Mouse (Mus musculus) bone marrow, adult 2 months (tissue): ENCODE results near the gene Dao. TPM values are rescaled to one million over a fixed set of nuclear protein-coding genes. Genes with fewer than 3 reads are reported as not detected.

Experiments
- H3K27ac ChIP-seq: fragments of 200-500 bp; 2 replicates; pipeline ENCODE4 v1.5.1; 2012; ENCODE audit warnings: low read depth, mild to moderate bottlenecking, control low read depth, inconsistent platforms, low read length; ENCODE audit not compliant: control insufficient read depth, poor library complexity, insufficient read depth
- H3K4me1 ChIP-seq: fragments of 200-500 bp; 2 replicates; pipeline ENCODE4 v1.6.1; 2011; ENCODE audit warnings: low read length; ENCODE audit not compliant: control insufficient read depth, insufficient read depth
- H3K4me3 ChIP-seq: fragments of 200-500 bp; replicated peaks from 2 replicates; pipeline ENCODE3; 2011; ENCODE audit warnings: mild to moderate bottlenecking, low read depth, low read length, control low read depth; ENCODE audit not compliant: control insufficient read depth
- CTCF ChIP-seq: fragments of 200-500 bp; IDR thresholded peaks from 2 replicates; pipeline ENCODE4 v1.5.1; 2011; ENCODE audit warnings: low read length, control low read depth; ENCODE audit not compliant: control insufficient read depth, insufficient read depth
- POLR2A ChIP-seq: fragments of 200-500 bp; IDR thresholded peaks from 2 replicates; pipeline ENCODE4 v1.6.1; 2011; ENCODE audit warnings: low read depth, mild to moderate bottlenecking, control low read depth, low read length, borderline replicate concordance; ENCODE audit not compliant: control insufficient read depth
- WGBS: fragments of 180-500 bp; shearing (Covaris S2); methylation state at CpG from one replicate; pipeline ENCODE4 v1.1.7; 2018; 5-methylcytosine and 5-hydroxymethylcytosine counted together
- polyA plus RNA-seq: library from polyadenylated mRNA; stranded (reverse); fragments of >200 nt; gene quantifications from 2 replicates; pipeline ENCODE4 v1.2.4, GENCODE M21; 2011; ENCODE audit warnings: low replicate concordance; ENCODE audit not compliant: missing spikeins, insufficient read depth, insufficient read length

Dao gene
- polyA plus RNA-seq, 1 experiment = 1.6 TPM

DNA sequence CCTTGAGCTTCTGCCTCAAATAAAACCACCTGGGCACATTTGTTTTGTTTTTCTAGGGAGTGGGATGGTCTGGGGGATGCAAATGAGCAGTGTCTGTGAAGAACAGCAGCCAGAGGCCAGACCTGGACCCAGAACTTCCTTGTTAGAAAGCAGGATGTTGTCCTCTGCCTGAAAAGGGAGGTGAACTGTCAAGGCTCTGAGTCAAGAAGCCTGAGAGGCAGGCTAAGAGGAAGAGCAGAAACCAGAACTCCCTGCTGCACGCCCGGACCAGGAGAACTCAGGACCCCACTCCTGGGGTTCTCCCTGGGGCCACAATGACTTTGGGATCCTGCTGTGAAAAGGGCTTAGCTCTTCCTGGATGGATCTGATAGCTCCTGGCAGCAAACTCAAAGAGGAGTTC is 17.8 kb upstream of the Dao start:
- TF ChIP-seq POLR2A (no peak), CTCF (no peak)
- Histone ChIP-seq H3K4me3 (no peak overlapping the region), H3K27ac (peak overlapping the region; percentile 67), H3K4me1 (peaks cover 5% of the 10 kb centered on the region)
- WGBS = 45% methylated on average over 2 of the region's 2 CpGs

DNA sequence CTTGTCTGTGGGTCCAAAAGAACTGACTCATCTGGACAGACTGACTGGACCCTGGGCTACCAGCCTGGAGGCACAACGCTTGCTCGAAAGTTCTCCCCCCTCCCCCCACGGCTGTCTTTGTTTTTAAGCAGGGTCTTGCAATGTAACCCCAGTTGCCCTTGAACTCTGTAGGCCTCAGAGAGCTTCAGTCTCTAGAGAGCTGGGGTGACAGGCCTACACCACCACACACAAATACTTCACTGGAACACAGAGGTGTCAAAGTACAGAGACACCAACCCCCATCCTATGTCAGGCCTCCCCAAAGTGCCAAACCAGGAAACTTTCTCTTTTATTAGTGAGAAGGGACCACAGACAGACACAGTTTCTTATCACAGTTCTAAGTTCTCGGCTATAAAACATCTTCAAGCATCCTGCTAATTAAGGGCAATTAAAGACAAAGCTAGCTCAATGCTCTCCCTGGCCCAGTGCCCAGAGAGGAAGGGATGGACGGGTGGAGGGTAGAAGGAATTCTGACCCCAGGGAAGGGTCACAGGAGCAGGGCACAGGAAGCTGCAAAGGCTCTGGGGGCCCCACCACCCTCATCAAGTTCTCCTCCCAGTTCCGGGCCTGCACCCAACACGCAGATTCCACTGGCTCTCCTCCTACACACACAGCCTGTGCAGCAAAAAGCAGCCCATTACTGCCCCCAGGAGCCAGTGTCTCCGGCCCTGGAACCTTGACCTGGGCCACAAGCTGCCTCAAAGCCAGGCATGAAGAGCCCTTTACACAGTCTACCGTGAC is 17.1 kb upstream of the Dao start:
- TF ChIP-seq CTCF (no peak), POLR2A (no peak)
- peaks cover 5% of the 10 kb centered on the region for H3K4me1 ChIP-seq
- 62% methylated on average over 9 of the region's 9 CpGs for WGBS
- H3K27ac ChIP-seq = peak overlapping the region; percentile 67
- peak overlapping the region; percentile 9 for H3K4me3 ChIP-seq

- H3K4me1 ChIP-seq = peaks cover 2% of the 10 kb centered on the region; the same call in 1 of the 2 replicates
These were observed 14.0 kb upstream of the Dao start for GRCm38 (mm10) chr5:113989437-113990024.

GRCm38 (mm10) chr5:113990593-113990992 is 12.9 kb upstream of the Dao start:
- 82% methylated on average over 5 of the region's 5 CpGs for WGBS
- H3K4me1 ChIP-seq = no peaks in the 10 kb centered on the region; the same call in 1 of the 2 replicates
- H3K27ac ChIP-seq = no peak overlapping the region; the same call in 1 of the 2 replicates
- H3K4me3 ChIP-seq = no peak overlapping the region
- TF ChIP-seq CTCF = 0 out of 2 replicates have a peak, but pooled peaks have one; percentile 22
- no peak for TF ChIP-seq POLR2A

More at GRCm38 (mm10) chr5:113989437-113990024, 14.0 kb upstream of the Dao start:
- TF ChIP-seq CTCF (no peak), POLR2A (0 out of 2 replicates have a peak, but pooled peaks have one; percentile 28)
- H3K27ac ChIP-seq = peak overlapping the region; percentile 45
- WGBS = 65% methylated on average over 20 of the region's 20 CpGs
- peak overlapping the region; percentile 59 for H3K4me3 ChIP-seq

- TF ChIP-seq POLR2A = no peak
- no peak for TF ChIP-seq CTCF
- H3K27ac ChIP-seq = no peak overlapping the region
- H3K4me1 ChIP-seq = no peaks in the 10 kb centered on the region; the same call in 1 of the 2 replicates
- no peak overlapping the region for H3K4me3 ChIP-seq
- WGBS = 91% methylated on average over 7 of the region's 7 CpGs
These were observed 12.4 kb upstream of the Dao start for GRCm38 (mm10) chr5:113991141-113991540.

DNA sequence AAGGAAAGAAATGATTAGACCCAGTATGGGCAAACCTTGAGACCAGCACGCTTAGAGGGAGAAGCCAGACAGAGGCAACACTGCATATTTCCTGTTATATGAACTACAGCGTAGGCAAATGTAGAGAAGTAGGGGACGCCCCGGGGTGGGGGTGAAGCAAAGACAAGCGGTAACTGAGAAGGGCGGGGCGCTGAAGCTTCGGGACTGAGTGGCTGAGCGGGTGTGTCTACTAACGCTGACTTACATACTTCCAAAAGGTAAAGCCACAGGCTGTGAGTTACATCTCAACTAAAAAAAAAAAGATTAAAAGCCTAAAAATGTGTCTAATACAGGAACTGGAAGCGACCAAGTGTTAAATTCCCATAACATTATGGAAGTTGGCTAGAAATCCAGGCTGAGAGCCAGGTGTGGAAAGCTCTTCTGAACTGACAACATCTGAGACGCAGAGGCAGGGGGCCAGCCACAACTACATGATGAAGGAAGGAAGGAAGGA is 11.1 kb upstream of the Dao start:
- Histone ChIP-seq H3K4me1 (no peaks in the 10 kb centered on the region; the same call in 1 of the 2 replicates), H3K27ac (peak overlapping the region; percentile 73; the same call in 1 of the 2 replicates), H3K4me3 (peak overlapping the region; percentile 87)
- 2% methylated on average over 12 of the region's 12 CpGs for WGBS
- TF ChIP-seq POLR2A (no peak), CTCF (no peak)

DNA sequence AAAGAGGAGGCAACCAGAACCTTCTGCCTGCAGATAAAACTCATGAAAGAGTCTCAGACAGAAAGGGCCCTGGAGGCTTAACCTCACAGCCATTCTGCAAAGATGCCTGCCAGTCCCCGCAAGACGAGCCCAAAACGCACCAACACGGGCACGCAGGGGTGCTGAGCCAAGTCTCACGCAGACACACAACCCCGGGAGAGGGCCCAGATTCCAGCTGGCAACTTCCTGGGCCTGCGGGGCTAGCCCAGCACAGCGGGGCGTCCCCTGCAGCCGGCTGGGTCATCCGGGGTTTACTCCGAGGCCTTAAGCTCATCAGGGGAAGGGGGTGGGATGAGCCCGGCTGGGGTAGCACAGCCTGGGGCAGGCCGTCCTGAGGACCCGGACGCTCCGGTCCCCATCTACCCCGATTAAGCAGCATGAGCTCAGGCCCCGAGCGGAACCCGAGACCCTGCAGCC is 10.4 kb upstream of the Dao start:
- no peaks in the 10 kb centered on the region; the same call in 1 of the 2 replicates for H3K4me1 ChIP-seq
- 1% methylated on average over 22 of the region's 22 CpGs for WGBS

More for the DNA sequence above, 10.4 kb upstream of the Dao start:
- Histone ChIP-seq H3K27ac (peak overlapping the region; percentile 73), H3K4me3 (peak overlapping the region; percentile 87)
- TF ChIP-seq CTCF = no peak
- TF ChIP-seq POLR2A = no peak
